Mouse (Mus musculus) G1E (cell line): ENCODE data around the gene Dhx34.

Source experiments
- CTCF ChIP-seq: IDR thresholded peaks from 2 replicates; pipeline ENCODE4 v1.5.1; 2012; ENCODE audit warnings: low read depth, low read length, inconsistent platforms, mixed read lengths
- GATA1 ChIP-seq: IDR thresholded peaks from 2 replicates; pipeline ENCODE4 v1.6.1; 2012; ENCODE audit warnings: borderline replicate concordance, low read length, inconsistent platforms, mixed read lengths
- POLR2AphosphoS5 ChIP-seq: IDR thresholded peaks from 2 replicates; pipeline ENCODE4 v1.6.1; 2012; ENCODE audit warnings: low read depth, low read length, inconsistent platforms; ENCODE audit not compliant: insufficient replicate concordance
- TAL1 ChIP-seq: conservative IDR thresholded peaks from 2 replicates; pipeline ENCODE4 v1.6.1; 2012; ENCODE audit warnings: low read depth, low read length, inconsistent platforms, mixed read lengths

GRCm38 (mm10) chr7:16263843-16264242, 42.0 kb upstream of the Dhx34 start:
- TF ChIP-seq CTCF (no peak), POLR2AphosphoS5 (no peak), GATA1 (no peak), TAL1 (no peak)
